Mouse (Mus musculus): Measurements from ENCODE around the gene Ier2. TPM values are rescaled to one million over a fixed set of nuclear protein-coding genes. Genes with fewer than 3 reads are reported as not detected.
"Not testable (repeated sequence)": the region's sequence is repeated elsewhere in the genome, so short reads cannot be mapped to it uniquely, and the experiment has no call there.

Ier2 gene
- polyA plus RNA-seq, 1 experiment from 2014 or later, result 43.8 TPM

DNA sequence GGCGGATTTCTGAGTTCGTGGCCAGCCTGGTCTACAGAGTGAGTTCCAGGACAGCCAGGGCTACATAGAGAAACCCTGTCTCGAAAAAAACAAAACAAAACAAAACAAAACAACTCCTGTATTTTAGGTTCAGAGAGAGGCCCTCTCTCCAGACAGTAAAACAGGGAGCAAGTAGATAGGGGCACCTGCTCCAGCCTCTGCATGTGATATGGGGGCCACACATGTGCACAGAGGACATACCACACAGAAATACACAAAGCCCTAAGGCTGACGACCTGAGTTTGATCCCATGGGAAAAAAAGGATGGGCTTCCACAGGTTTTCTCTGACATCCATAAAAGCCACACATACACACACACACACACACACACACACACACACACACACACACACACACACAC is 39.2 kb downstream of the Ier2 start:
- H3K27ac ChIP-seq (replicated peaks in 1 of 2; ENCODE audit: control insufficient read depth in 1 of 2, insufficient read depth in 1 of 2, low read depth in 2 of 2, low read length in 2 of 2); H3K4me1 ChIP-seq (ENCODE audit: control insufficient read depth in 2 of 2, insufficient read depth in 2 of 2, low read length in 2 of 2); H3K9ac ChIP-seq (ENCODE audit: low read length); H3K27me3 ChIP-seq (ENCODE audit: control insufficient read depth, insufficient read depth, low read length); H3K4me3 ChIP-seq (ENCODE audit: control insufficient read depth in 1 of 2, insufficient read depth in 1 of 2, low read depth in 1 of 2, low read length in 2 of 2); H3K9me3 ChIP-seq (ENCODE audit: control insufficient read depth, low read length); H3K36me3 ChIP-seq (ENCODE audit: control insufficient read depth, insufficient read depth, low read length); H3K4me2 ChIP-seq (ENCODE audit: low read length); ATAC-seq (ENCODE audit: insufficient number of reproducible peaks, insufficient read depth, low FRiP score, low read depth): not testable (repeated sequence)
- 76% methylated on average over 4 of the region's 4 CpGs for WGBS

DNA sequence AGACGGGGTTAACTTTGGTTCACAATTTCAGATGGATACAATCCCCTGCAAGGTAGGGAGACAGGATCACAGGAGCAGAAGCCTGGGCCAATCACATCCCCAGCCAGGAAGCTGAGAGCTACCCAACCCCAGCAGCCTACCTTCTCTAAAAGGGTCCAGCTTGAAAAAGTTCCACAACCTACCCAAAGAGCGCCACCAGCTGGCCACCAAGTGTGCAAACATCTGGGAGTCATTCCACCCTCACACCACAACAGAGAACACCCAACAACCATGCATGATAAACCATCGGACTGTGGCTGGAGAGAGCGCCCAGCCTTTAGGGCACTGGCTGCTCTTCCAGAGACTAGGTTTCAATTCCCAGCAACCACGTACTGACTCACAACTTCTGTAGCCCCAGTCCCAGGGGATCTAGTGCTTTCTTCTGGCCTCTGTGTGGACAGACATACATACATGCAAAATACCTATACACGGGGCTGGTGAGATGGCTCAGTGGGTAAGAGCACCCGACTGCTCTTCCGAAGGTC is 41.5 kb downstream of the Ier2 start:
- H3K9me3 ChIP-seq (ENCODE audit: control insufficient read depth, low read length), result no peaks in the 10 kb centered on the region
- H3K27ac ChIP-seq (replicated peaks in 1 of 2; ENCODE audit: control insufficient read depth in 1 of 2, insufficient read depth in 1 of 2, low read depth in 2 of 2, low read length in 2 of 2), result no peak overlapping the region
- H3K4me3 ChIP-seq (ENCODE audit: control insufficient read depth in 1 of 2, insufficient read depth in 1 of 2, low read depth in 1 of 2, low read length in 2 of 2), result no peak overlapping the region
- H3K9ac ChIP-seq (ENCODE audit: low read length), result no peak overlapping the region
- ATAC-seq (ENCODE audit: insufficient number of reproducible peaks, insufficient read depth, low FRiP score, low read depth), result no peak
- peaks cover 6% of the 10 kb centered on the region; the same call in 1 of the 2 replicates for H3K27me3 ChIP-seq (ENCODE audit: control insufficient read depth, insufficient read depth, low read length)
- 70% methylated on average over 8 of the region's 8 CpGs for WGBS
- H3K36me3 ChIP-seq (ENCODE audit: control insufficient read depth, insufficient read depth, low read length), result no peaks in the 10 kb centered on the region
- H3K4me2 ChIP-seq (ENCODE audit: low read length), result no peak overlapping the region
- H3K4me1 ChIP-seq (ENCODE audit: control insufficient read depth in 2 of 2, insufficient read depth in 2 of 2, low read length in 2 of 2), result peaks cover 0 to 2% of the 10 kb centered on the region in 2 experiments; a peak in 2 of 4 replicates

DNA sequence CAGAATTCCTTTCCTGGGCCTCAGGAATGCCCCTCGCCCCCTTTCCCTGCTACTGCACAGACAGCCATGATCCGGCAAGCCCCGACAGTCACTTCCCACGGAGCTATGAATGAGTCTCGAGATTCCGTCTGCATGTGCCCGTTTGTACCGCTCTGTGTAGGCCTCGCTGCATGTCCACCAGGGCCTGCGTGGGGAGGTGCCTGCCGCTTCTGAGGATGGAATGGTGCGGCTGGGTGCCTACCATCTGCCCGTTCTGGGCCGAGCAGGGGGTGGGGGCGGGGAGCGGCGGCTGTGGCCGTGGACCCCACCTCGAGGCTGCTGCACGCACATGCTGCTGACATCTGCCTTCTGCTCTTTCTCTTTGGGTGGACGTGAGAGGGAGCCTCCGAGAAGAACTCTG is 45.6 kb downstream of the Ier2 start:
- Histone ChIP-seq H3K27me3 (ENCODE audit: control insufficient read depth, insufficient read depth, low read length) (peaks cover 18% of the 10 kb centered on the region; the same call in 1 of the 2 replicates), H3K27ac (replicated peaks in 1 of 2; ENCODE audit: control insufficient read depth in 1 of 2, insufficient read depth in 1 of 2, low read depth in 2 of 2, low read length in 2 of 2) (no peak overlapping the region), H3K4me3 (ENCODE audit: control insufficient read depth in 1 of 2, insufficient read depth in 1 of 2, low read depth in 1 of 2, low read length in 2 of 2) (no peak overlapping the region), H3K4me1 (ENCODE audit: control insufficient read depth in 2 of 2, insufficient read depth in 2 of 2, low read length in 2 of 2) (no peaks in the 10 kb centered on the region; a peak in 2 of 4 replicates), H3K9ac (ENCODE audit: low read length) (no peak overlapping the region), H3K36me3 (ENCODE audit: control insufficient read depth, insufficient read depth, low read length) (no peaks in the 10 kb centered on the region), H3K9me3 (ENCODE audit: control insufficient read depth, low read length) (no peaks in the 10 kb centered on the region), H3K4me2 (ENCODE audit: low read length) (no peak overlapping the region)
- no peak for ATAC-seq (ENCODE audit: insufficient number of reproducible peaks, insufficient read depth, low FRiP score, low read depth)
- WGBS, result 35% methylated on average over 22 of the region's 22 CpGs

DNA sequence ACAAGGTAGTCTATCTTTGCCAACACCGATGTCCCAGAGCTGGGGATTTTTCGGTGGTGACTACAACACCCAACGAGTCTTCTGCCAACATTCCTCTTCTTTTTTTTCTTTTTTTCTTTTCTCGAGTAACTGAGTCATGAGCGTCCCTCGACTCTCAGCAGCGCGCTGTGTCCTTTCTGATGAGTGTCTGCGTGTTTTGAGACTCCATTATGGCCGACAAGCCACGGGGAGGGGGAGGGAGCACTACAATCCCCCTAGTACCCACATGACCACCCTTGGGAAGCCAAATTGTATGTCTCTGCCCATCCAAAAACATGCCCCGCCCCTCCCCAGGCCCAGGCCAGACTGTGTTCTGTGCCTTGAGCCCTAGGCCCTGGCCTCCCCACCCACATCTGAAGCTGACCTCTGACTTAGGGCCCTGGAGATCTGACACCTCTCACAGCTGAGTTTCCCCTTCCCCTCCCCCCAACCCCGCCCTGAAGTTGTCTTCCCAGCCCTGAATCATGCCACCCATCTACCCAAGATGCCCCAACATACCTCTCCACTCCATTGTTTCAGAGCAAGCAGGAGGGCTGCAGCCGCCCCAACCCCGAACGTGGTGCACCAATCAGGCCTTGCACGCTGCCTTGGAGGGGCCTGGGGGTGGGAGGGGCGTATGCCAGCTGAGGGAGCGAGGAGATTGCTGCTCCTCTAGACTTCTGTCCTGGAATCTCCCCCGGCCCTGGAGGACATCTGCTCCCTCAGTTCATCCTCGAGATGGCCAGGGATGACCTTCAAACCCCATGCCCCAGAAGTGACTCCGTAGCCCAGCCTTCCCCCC is 46.8 kb downstream of the Ier2 start:
- WGBS, result 40% methylated on average over 22 of the region's 22 CpGs
- Histone ChIP-seq H3K36me3 (ENCODE audit: control insufficient read depth, insufficient read depth, low read length) (no peaks in the 10 kb centered on the region), H3K4me2 (ENCODE audit: low read length) (no peak overlapping the region), H3K4me3 (ENCODE audit: control insufficient read depth in 1 of 2, insufficient read depth in 1 of 2, low read depth in 1 of 2, low read length in 2 of 2) (no peak overlapping the region), H3K27me3 (ENCODE audit: control insufficient read depth, insufficient read depth, low read length) (peaks cover 18% of the 10 kb centered on the region; the same call in 1 of the 2 replicates), H3K27ac (replicated peaks in 1 of 2; ENCODE audit: control insufficient read depth in 1 of 2, insufficient read depth in 1 of 2, low read depth in 2 of 2, low read length in 2 of 2) (no peak overlapping the region), H3K9ac (ENCODE audit: low read length) (no peak overlapping the region), H3K4me1 (ENCODE audit: control insufficient read depth in 2 of 2, insufficient read depth in 2 of 2, low read length in 2 of 2) (no peaks in the 10 kb centered on the region; a peak in 2 of 4 replicates), H3K9me3 (ENCODE audit: control insufficient read depth, low read length) (no peaks in the 10 kb centered on the region)
- no peak for ATAC-seq (ENCODE audit: insufficient number of reproducible peaks, insufficient read depth, low FRiP score, low read depth)

DNA sequence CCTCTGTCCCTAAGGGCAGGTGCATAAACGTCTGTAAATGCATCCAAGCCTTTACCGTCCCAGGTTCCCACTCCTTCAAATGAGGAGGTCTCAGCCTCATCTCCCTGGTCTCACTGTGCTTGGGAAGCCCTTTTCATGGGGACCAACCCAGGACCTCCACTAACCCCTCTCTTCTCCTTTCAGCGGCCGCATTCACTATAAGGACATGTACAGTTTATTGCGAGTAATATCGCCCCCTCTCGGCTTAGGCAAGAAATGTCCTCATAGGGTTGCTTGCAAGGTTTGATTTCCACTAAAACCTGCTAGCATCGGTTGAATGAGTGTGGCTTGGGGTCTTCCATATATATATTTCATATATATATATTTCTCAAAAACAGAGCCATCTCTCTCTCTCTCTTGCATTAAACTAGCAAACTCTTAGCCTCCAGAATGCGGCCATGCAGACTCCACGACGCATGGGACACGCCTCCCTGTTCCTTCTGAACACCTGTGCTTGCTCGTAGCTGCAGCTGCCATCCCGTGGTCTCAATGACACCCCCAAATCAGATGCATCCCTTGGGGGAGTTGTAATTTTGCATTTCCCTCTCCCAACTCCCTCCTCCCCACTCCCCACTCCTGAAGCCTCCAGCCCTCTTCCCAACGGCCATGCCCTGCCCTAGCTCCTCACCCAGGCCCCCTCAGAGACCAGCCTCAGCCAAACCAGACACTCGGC is 48.0 kb downstream of the Ier2 start:
- H3K27me3 ChIP-seq (ENCODE audit: control insufficient read depth, insufficient read depth, low read length), result peaks cover 18% of the 10 kb centered on the region; the same call in 1 of the 2 replicates
- no peaks in the 10 kb centered on the region for H3K36me3 ChIP-seq (ENCODE audit: control insufficient read depth, insufficient read depth, low read length)
- no peak overlapping the region for H3K4me3 ChIP-seq (ENCODE audit: control insufficient read depth in 1 of 2, insufficient read depth in 1 of 2, low read depth in 1 of 2, low read length in 2 of 2)
- no peak for ATAC-seq (ENCODE audit: insufficient number of reproducible peaks, insufficient read depth, low FRiP score, low read depth)
- WGBS, result 43% methylated on average over 16 of the region's 16 CpGs
- no peak overlapping the region for H3K4me2 ChIP-seq (ENCODE audit: low read length)
- no peaks in the 10 kb centered on the region for H3K9me3 ChIP-seq (ENCODE audit: control insufficient read depth, low read length)
- H3K4me1 ChIP-seq (ENCODE audit: control insufficient read depth in 2 of 2, insufficient read depth in 2 of 2, low read length in 2 of 2), result no peaks in the 10 kb centered on the region; a peak in 2 of 4 replicates
- no peak overlapping the region for H3K9ac ChIP-seq (ENCODE audit: low read length)
- no peak overlapping the region for H3K27ac ChIP-seq (replicated peaks in 1 of 2; ENCODE audit: control insufficient read depth in 1 of 2, insufficient read depth in 1 of 2, low read depth in 2 of 2, low read length in 2 of 2)

Other genes starting within 250 kb of the Ier2 start
- 46.1 and 50.0 TPM in 2 replicates for gene Trmt1, start 23.5 kb upstream of the Ier2 start, polyA plus RNA-seq (2014; fragmentation: Nextera tagmentation; extraction: Ambion mirVana)
- 15.1 and 17.4 TPM in 2 replicates for gene Nacc1, start 25.0 kb upstream of the Ier2 start, polyA plus RNA-seq (2014; fragmentation: Nextera tagmentation; extraction: Ambion mirVana)
- 12.1 and 13.7 TPM in 2 replicates for gene Lyl1, start 38.6 kb upstream of the Ier2 start, polyA plus RNA-seq (2014; fragmentation: Nextera tagmentation; extraction: Ambion mirVana)
- gene G430095P16Rik, start 60.2 kb upstream of the Ier2 start, polyA plus RNA-seq (2014; fragmentation: Nextera tagmentation; extraction: Ambion mirVana), result 5.2 and 5.9 TPM in 2 replicates
- gene Nfix, start 137.5 kb upstream of the Ier2 start, polyA plus RNA-seq (2014; fragmentation: Nextera tagmentation; extraction: Ambion mirVana), result 16.3 and 16.8 TPM in 2 replicates
- 5.9 and 6.6 TPM in 2 replicates for gene Dand5, start 160.0 kb upstream of the Ier2 start, polyA plus RNA-seq (2014; fragmentation: Nextera tagmentation; extraction: Ambion mirVana)
- gene Gadd45gip1, start 168.7 kb upstream of the Ier2 start, polyA plus RNA-seq (2014; fragmentation: Nextera tagmentation; extraction: Ambion mirVana), result 49.9 and 53.0 TPM in 2 replicates
- gene Rad23a, start 177.8 kb upstream of the Ier2 start, polyA plus RNA-seq (2014; fragmentation: Nextera tagmentation; extraction: Ambion mirVana), result 122 and 125 TPM in 2 replicates
- gene Calr, start 184.1 kb upstream of the Ier2 start, polyA plus RNA-seq (2014; fragmentation: Nextera tagmentation; extraction: Ambion mirVana), result 500 and 527 TPM in 2 replicates
- gene Farsa, start 194.1 kb upstream of the Ier2 start, polyA plus RNA-seq (2014; fragmentation: Nextera tagmentation; extraction: Ambion mirVana), result 47.6 and 50.7 TPM in 2 replicates
- 23.7 and 25.2 TPM in 2 replicates for gene Syce2, start 209.3 kb upstream of the Ier2 start, polyA plus RNA-seq (2014; fragmentation: Nextera tagmentation; extraction: Ambion mirVana)
- 34.0 and 38.6 TPM in 2 replicates for gene Gcdh, start 231.1 kb upstream of the Ier2 start, polyA plus RNA-seq (2014; fragmentation: Nextera tagmentation; extraction: Ambion mirVana)
- gene Klf1, start 239.1 kb upstream of the Ier2 start, polyA plus RNA-seq (2014; fragmentation: Nextera tagmentation; extraction: Ambion mirVana), result 1.8 and 2.5 TPM in 2 replicates
- 4.5 and 5.5 TPM in 2 replicates for gene Dnase2a, start 245.7 kb upstream of the Ier2 start, polyA plus RNA-seq (2014; fragmentation: Nextera tagmentation; extraction: Ambion mirVana)

All from heart, embryonic 14.5 days (tissue).